In the genomic region with DNA sequence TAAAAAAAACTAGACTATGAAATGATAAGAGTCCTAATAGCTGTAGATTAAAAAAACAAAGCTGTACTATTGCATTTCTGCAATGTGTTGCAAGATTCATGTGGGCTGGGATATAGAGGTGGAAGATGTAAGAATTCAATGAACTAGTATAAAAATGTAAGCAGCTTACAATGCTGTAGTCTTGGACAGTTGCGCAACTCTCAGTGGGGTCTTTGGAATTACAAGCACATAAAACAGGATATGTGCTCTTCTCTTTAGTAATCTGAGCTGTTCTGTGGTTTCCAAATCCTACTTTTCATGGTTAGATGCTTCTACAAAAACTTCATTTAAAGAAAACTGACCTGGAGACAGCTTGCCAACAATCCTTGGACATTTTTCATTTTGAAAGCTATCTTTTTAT, we compare ENCODE assay signal across 22 mouse cellular contexts.
DNase-seq lines count a peak whose midpoint lies in the region; ATAC-seq and TF ChIP-seq lines count a peak whose summit lies in the region.
"Had no signal": no experiment of that assay in that cellular context is flagged by ENCODE, and none has a peak within 500 bp of the region (broad histone marks: within the 10 kb centered on the region; RNA-seq: fewer than 3 reads in every experiment).

No protein-coding gene starts in this region.

- H3K79me2 ChIP-seq in C2C12 (ENCODE audit: control insufficient read depth, insufficient read depth) = no peaks in the 10 kb centered on the region

- no peaks in the 10 kb centered on the region for H3K79me3 ChIP-seq in C2C12 (ENCODE audit: low read depth)

- no peaks in the 10 kb centered on the region for H3K36me3 ChIP-seq in limb, embryonic 14.5 days (ENCODE audit: control insufficient read depth, insufficient read depth, low read length)
- H3K36me3 ChIP-seq in limb, embryonic 10.5 days = no peaks in the 10 kb centered on the region
- no peaks in the 10 kb centered on the region for H3K36me3 ChIP-seq in C2C12 (ENCODE audit: control insufficient read depth, insufficient read depth)
- H3K36me3 ChIP-seq in hindbrain, embryonic 11.5 days (ENCODE audit: control insufficient read depth, insufficient read depth, low read length) = no peaks in the 10 kb centered on the region
- H3K36me3 ChIP-seq in liver, embryonic 11.5 days (ENCODE audit: control insufficient read depth, insufficient read depth, low read length) = no peaks in the 10 kb centered on the region
- no peaks in the 10 kb centered on the region for H3K36me3 ChIP-seq in forebrain, embryonic 10.5 days (replicated peaks)
- H3K36me3 ChIP-seq: embryonic facial prominence, embryonic 15.5 days; forebrain, embryonic 15.5 days; heart, embryonic 15.5 days; intestine, embryonic 15.5 days had no signal

- no peak overlapping the region for H3K4me2 ChIP-seq in limb, embryonic 14.5 days (replicated peaks; ENCODE audit: low read depth, low read length, severe bottlenecking)
- H3K4me2 ChIP-seq in hindbrain, embryonic 11.5 days (replicated peaks; ENCODE audit: low read depth, low read length) = no peak overlapping the region
- H3K4me2 ChIP-seq in liver, embryonic 11.5 days = no peak overlapping the region
- H3K4me2 ChIP-seq: embryonic facial prominence, embryonic 15.5 days; forebrain, embryonic 15.5 days; heart, embryonic 11.5 days; heart, embryonic 15.5 days; hindbrain, embryonic 14.5 days; intestine, embryonic 15.5 days had no signal

- H3K9me3 ChIP-seq in limb, embryonic 14.5 days (ENCODE audit: control insufficient read depth, low read length) = no peaks in the 10 kb centered on the region
- no peaks in the 10 kb centered on the region for H3K9me3 ChIP-seq in limb, embryonic 10.5 days (replicated peaks)
- no peaks in the 10 kb centered on the region; the same call in 1 of the 2 replicates for H3K9me3 ChIP-seq in hindbrain, embryonic 11.5 days (ENCODE audit: control insufficient read depth, low read length)
- no peaks in the 10 kb centered on the region for H3K9me3 ChIP-seq in liver, embryonic 11.5 days (ENCODE audit: control insufficient read depth, low read length)
- peaks cover 9% of the 10 kb centered on the region for H3K9me3 ChIP-seq in forebrain, embryonic 10.5 days
- H3K9me3 ChIP-seq: embryonic facial prominence, embryonic 15.5 days; forebrain, embryonic 15.5 days; heart, embryonic 15.5 days; intestine, embryonic 15.5 days had no signal

- no peak for ATAC-seq in limb, embryonic 14.5 days (ENCODE audit: low FRiP score, low read depth)
- ATAC-seq in granulocyte monocyte progenitor cell, adult 5-6 weeks (replicated peaks; ENCODE audit: poor library complexity, severe bottlenecking) = peak; percentile 94
- ATAC-seq in hindbrain, embryonic 11.5 days (ENCODE audit: low FRiP score) = no peak
- no peak for ATAC-seq in liver, embryonic 11.5 days (replicated peaks; ENCODE audit: low FRiP score)
- ATAC-seq: forebrain, embryonic 15.5 days; intestine, embryonic 15.5 days had no signal

- TF ChIP-seq POLR2A in limb, embryonic 14.5 days (IDR thresholded peaks at IDR 0.05; ENCODE audit: borderline replicate concordance, extremely low read depth, insufficient read depth, insufficient read length) = no peak

- no peaks in the 10 kb centered on the region for H3K4me1 ChIP-seq in limb, embryonic 14.5 days (ENCODE audit: control insufficient read depth, insufficient read depth, low read length)
- H3K4me1 ChIP-seq in limb, embryonic 10.5 days = no peaks in the 10 kb centered on the region
- H3K4me1 ChIP-seq in hindbrain, embryonic 11.5 days (replicated peaks; ENCODE audit: control insufficient read depth, insufficient read depth, low read length) = no peaks in the 10 kb centered on the region
- no peaks in the 10 kb centered on the region for H3K4me1 ChIP-seq in liver, embryonic 11.5 days (replicated peaks; ENCODE audit: control insufficient read depth, insufficient read depth, low read length)
- H3K4me1 ChIP-seq in forebrain, embryonic 10.5 days = no peaks in the 10 kb centered on the region
- H3K4me1 ChIP-seq: embryonic facial prominence, embryonic 15.5 days; forebrain, embryonic 15.5 days; heart, embryonic 15.5 days; intestine, embryonic 15.5 days had no signal

- WGBS in limb, embryonic 14.5 days = 65% methylated on average over 1 of the region's 1 CpGs
- 87% methylated on average over 1 of the region's 1 CpGs for WGBS in limb, embryonic 10.5 days
- WGBS in hindbrain, embryonic 11.5 days = 97% methylated on average over 1 of the region's 1 CpGs
- WGBS in liver, embryonic 11.5 days = 91% methylated on average over 1 of the region's 1 CpGs
- whole genome bisulfite sequencing in forebrain, embryonic 10.5 days = 85% methylated on average over 1 of the region's 1 CpGs

- no peak overlapping the region for H3K4me3 ChIP-seq in limb, embryonic 14.5 days (replicated peaks; ENCODE audit: low read length)
- no peak overlapping the region for H3K4me3 ChIP-seq in limb, embryonic 10.5 days
- H3K4me3 ChIP-seq in C2C12 (ENCODE audit: insufficient read depth, poor library complexity, severe bottlenecking) = no peak overlapping the region
- H3K4me3 ChIP-seq in hindbrain, embryonic 11.5 days (ENCODE audit: low read depth, low read length) = no peak overlapping the region
- H3K4me3 ChIP-seq in liver, embryonic 11.5 days (ENCODE audit: low read depth, low read length) = no peak overlapping the region
- no peak overlapping the region for H3K4me3 ChIP-seq in forebrain, embryonic 10.5 days
- H3K4me3 ChIP-seq: embryonic facial prominence, embryonic 15.5 days; erythroblast, embryonic 14.5 days; forebrain, embryonic 15.5 days; heart, adult 2 months; heart, embryonic 15.5 days; intestine, embryonic 15.5 days had no signal

- H3K27ac ChIP-seq in limb, embryonic 14.5 days (replicated peaks; ENCODE audit: low read depth, low read length) = no peak overlapping the region
- no peak overlapping the region for H3K27ac ChIP-seq in limb, embryonic 10.5 days
- H3K27ac ChIP-seq in hindbrain, embryonic 11.5 days (ENCODE audit: low read depth, low read length) = no peak overlapping the region
- H3K27ac ChIP-seq in liver, embryonic 11.5 days (ENCODE audit: low read depth, low read length) = no peak overlapping the region
- no peak overlapping the region for H3K27ac ChIP-seq in forebrain, embryonic 10.5 days
- H3K27ac ChIP-seq: embryonic facial prominence, embryonic 15.5 days; forebrain, embryonic 15.5 days; heart, adult 2 months; heart, embryonic 15.5 days; hindbrain, embryonic 14.5 days; intestine, embryonic 15.5 days had no signal

- no peak overlapping the region for H3ac ChIP-seq in C2C12 (ENCODE audit: control insufficient read depth, insufficient read length, low read depth)

- TF ChIP-seq CTCF in C2C12 (IDR thresholded peaks at IDR 0.05; ENCODE audit: control insufficient read depth, insufficient read depth, insufficient read length) = no peak

- DNase-seq in limb, embryonic 14.5 days (ENCODE audit: low spot score) = peak; percentile 42
- no peak for DNase-seq in limb, embryonic 10.5 days (ENCODE audit: low spot score)
- no peak for DNase-seq in hindbrain, embryonic 11.5 days (ENCODE audit: low spot score)
- no peak for DNase-seq in liver, embryonic 11.5 days (ENCODE audit: low spot score)
- no peak for DNase-seq in forebrain, embryonic 10.5 days (ENCODE audit: extremely low spot score, low spot score)
- DNase-seq: adrenal gland, adult 2 months; adrenal gland, postnatal 25 days; B cell, adult 2 months; cerebellum, adult 2 months; cerebellum, postnatal 14 days; gastrocnemius, postnatal 36 days; heart, adult 2 months; heart, postnatal 14 days had no signal

- no peak overlapping the region for H3K9ac ChIP-seq in limb, embryonic 14.5 days (ENCODE audit: low read depth, low read length, severe bottlenecking)
- no peak overlapping the region for H3K9ac ChIP-seq in hindbrain, embryonic 11.5 days (ENCODE audit: low read depth, low read length)
- no peak overlapping the region for H3K9ac ChIP-seq in liver, embryonic 11.5 days (ENCODE audit: low read depth, low read length)
- H3K9ac ChIP-seq: embryonic facial prominence, embryonic 15.5 days; forebrain, embryonic 15.5 days; heart, embryonic 15.5 days; hindbrain, embryonic 14.5 days; intestine, embryonic 15.5 days had no signal

- no peaks in the 10 kb centered on the region for H3K27me3 ChIP-seq in limb, embryonic 14.5 days (ENCODE audit: control insufficient read depth, insufficient read depth, low read length)
- no peaks in the 10 kb centered on the region for H3K27me3 ChIP-seq in limb, embryonic 10.5 days (ENCODE audit: low read depth, poor library complexity, severe bottlenecking)
- H3K27me3 ChIP-seq in C2C12 (ENCODE audit: control insufficient read depth, insufficient read depth, insufficient read length) = no peaks in the 10 kb centered on the region
- no peaks in the 10 kb centered on the region for H3K27me3 ChIP-seq in hindbrain, embryonic 11.5 days (ENCODE audit: control insufficient read depth, insufficient read depth, low read length)
- no peaks in the 10 kb centered on the region for H3K27me3 ChIP-seq in liver, embryonic 11.5 days (replicated peaks; ENCODE audit: control insufficient read depth, insufficient read depth, low read length)
- no peaks in the 10 kb centered on the region for H3K27me3 ChIP-seq in forebrain, embryonic 10.5 days (ENCODE audit: poor library complexity, severe bottlenecking)
- H3K27me3 ChIP-seq: embryonic facial prominence, embryonic 15.5 days; forebrain, embryonic 15.5 days; heart, embryonic 15.5 days; intestine, embryonic 15.5 days had no signal

TF ChIP-seq in C2C12, 6 proteins besides CTCF, POLR2A, EP300 and RAD21:
- TF ChIP-seq CEBPB (IDR thresholded peaks at IDR 0.05; ENCODE audit: low read depth) = peak; percentile 64
- no peak for TF ChIP-seq MYOG (IDR thresholded peaks at IDR 0.05; ENCODE audit: control insufficient read depth, extremely low read depth, insufficient read length)
